9 mouse cellular contexts compared by ENCODE assay signal in the genomic region with DNA sequence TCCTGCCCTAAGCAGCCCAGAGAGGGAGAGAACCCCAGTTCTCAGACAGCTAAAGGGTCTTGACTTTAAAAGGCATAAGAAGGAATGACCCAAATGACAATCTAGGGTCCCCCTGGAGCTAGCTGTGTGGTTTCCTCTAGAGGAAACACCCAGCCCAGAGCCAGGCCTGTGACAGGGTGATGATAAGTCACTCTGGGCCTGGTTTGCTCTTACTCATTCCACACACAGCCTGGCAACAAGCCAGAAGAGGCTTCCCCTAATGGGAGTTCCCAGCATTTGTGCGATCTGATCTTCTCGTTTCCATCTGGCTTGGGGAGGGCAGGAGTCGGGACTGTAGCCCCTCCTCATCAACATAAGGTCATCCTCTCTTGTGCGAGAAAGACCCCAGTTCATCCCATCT. TPM values are rescaled to one million over a fixed set of nuclear protein-coding genes. Genes with fewer than 3 reads are reported as not detected.
A peak's percentile ranks its signal among the peaks of the same experiment; 100 is the strongest.
DNase-seq lines count a peak whose midpoint lies in the region; ATAC-seq and TF ChIP-seq lines count a peak whose summit lies in the region.
"Had no signal": no experiment of that assay in that cellular context is flagged by ENCODE, and none has a peak within 500 bp of the region (broad histone marks: within the 10 kb centered on the region; RNA-seq: fewer than 3 reads in every experiment).

No protein-coding gene starts in this region.

- no peak overlapping the region for H3K4me2 ChIP-seq in CH12.LX (ENCODE audit: insufficient read depth, low read depth, poor library complexity, severe bottlenecking)
- no peak overlapping the region for H3K4me2 ChIP-seq in hindbrain, embryonic 16.5 days (ENCODE audit: low read length)
- H3K4me2 ChIP-seq in liver, embryonic 15.5 days: no peak overlapping the region
- H3K4me2 ChIP-seq in stomach, embryonic 16.5 days (ENCODE audit: low read depth, low read length): peak overlapping the region; percentile 32; the same call in 1 of the 2 replicates

- TF ChIP-seq POLR2A in CH12.LX (IDR thresholded peaks at IDR 0.05; ENCODE audit: low read depth, low read length): no peak
- TF ChIP-seq POLR2A in embryonic fibroblast, embryonic 13.5 days (IDR thresholded peaks at IDR 0.05; ENCODE audit: low read depth, low read length): no peak

- WGBS in hindbrain, embryonic 16.5 days: 6% methylated on average over 4 of the region's 4 CpGs
- 7% methylated on average over 4 of the region's 4 CpGs for WGBS in liver, embryonic 15.5 days (ENCODE audit: insufficient replicate concordance)
- 13% methylated on average over 4 of the region's 4 CpGs for WGBS in stomach, embryonic 16.5 days

- DNase-seq in cerebellum, postnatal 10 days: peak; percentile 52 to 57
- DNase-seq in CH12.LX (ENCODE audit: extremely low read depth): peak; percentile 52
- DNase-seq in left cerebral cortex, adult 18-20 months (ENCODE audit: low spot score in 2 of 2): no peak

- no peak overlapping the region for H3K4me3 ChIP-seq in CH12.LX (replicated peaks in 1 of 3; ENCODE audit: low read depth in 2 of 3, low read length in 2 of 3, poor library complexity in 1 of 3)
- no peak overlapping the region for H3K4me3 ChIP-seq in embryonic fibroblast, embryonic 13.5 days (ENCODE audit: insufficient read depth, low read length)
- H3K4me3 ChIP-seq in hindbrain, embryonic 16.5 days (ENCODE audit: low read length): no peak overlapping the region
- H3K4me3 ChIP-seq in liver, embryonic 15.5 days (replicated peaks): no peak overlapping the region
- no peak overlapping the region for H3K4me3 ChIP-seq in stomach, embryonic 16.5 days (replicated peaks; ENCODE audit: low read length)
- H3K4me3 ChIP-seq: erythroblast, embryonic 14.5 days had no signal

- no peaks in the 10 kb centered on the region for H3K79me2 ChIP-seq in CH12.LX (replicated peaks; ENCODE audit: control insufficient read depth, extremely low read depth, insufficient read depth, poor library complexity, severe bottlenecking)

- no peak for TF ChIP-seq CTCF in CH12.LX (conservative IDR thresholded peaks at IDR 0.05 in 1 of 2, IDR thresholded peaks at IDR 0.05 in 1 of 2; ENCODE audit: low read depth in 2 of 2, low read length in 2 of 2)
- TF ChIP-seq CTCF in embryonic fibroblast, embryonic 13.5 days (IDR thresholded peaks at IDR 0.05; ENCODE audit: borderline replicate concordance, insufficient read depth, low read length): no peak

- no peak for ATAC-seq in cerebellum, adult (ENCODE audit: insufficient number of reproducible peaks, low FRiP score, low TSS enrichment)
- 0 out of 2 replicates have a peak, but pooled peaks have one; percentile 21 for ATAC-seq in hindbrain, embryonic 16.5 days
- ATAC-seq in liver, embryonic 15.5 days (ENCODE audit: insufficient read depth): peak; percentile 32; the same call in 1 of the 2 replicates
- peak; percentile 63 for ATAC-seq in stomach, embryonic 16.5 days (ENCODE audit: insufficient read depth, low FRiP score)

- no peak overlapping the region for H3K9ac ChIP-seq in CH12.LX (ENCODE audit: insufficient read depth, low read depth)
- H3K9ac ChIP-seq in hindbrain, embryonic 16.5 days (ENCODE audit: low read depth, low read length): no peak overlapping the region
- H3K9ac ChIP-seq in liver, embryonic 15.5 days: no peak overlapping the region
- H3K9ac ChIP-seq in stomach, embryonic 16.5 days (ENCODE audit: low read length): peak overlapping the region; percentile 49; the same call in 1 of the 2 replicates

- H3K4me1 ChIP-seq in CH12.LX (ENCODE audit: control insufficient read depth in 1 of 2, insufficient read depth in 2 of 2): peaks cover 43 to 52% of the 10 kb centered on the region in 2 experiments
- H3K4me1 ChIP-seq in embryonic fibroblast, embryonic 13.5 days (ENCODE audit: control insufficient read depth, insufficient read depth, low read length): peaks cover 25% of the 10 kb centered on the region
- H3K4me1 ChIP-seq in hindbrain, embryonic 16.5 days (ENCODE audit: control insufficient read depth, insufficient read depth, low read depth, low read length): peaks cover 8% of the 10 kb centered on the region
- H3K4me1 ChIP-seq in liver, embryonic 15.5 days (replicated peaks): peaks cover 47% of the 10 kb centered on the region
- H3K4me1 ChIP-seq in stomach, embryonic 16.5 days (ENCODE audit: control insufficient read depth, insufficient read depth, low read length): peaks cover 49% of the 10 kb centered on the region

- no peak overlapping the region for H3K27ac ChIP-seq in CH12.LX (ENCODE audit: insufficient read depth, low read depth)
- peak overlapping the region; percentile 45 for H3K27ac ChIP-seq in embryonic fibroblast, embryonic 13.5 days (ENCODE audit: insufficient read depth, low read length)
- no peak overlapping the region for H3K27ac ChIP-seq in hindbrain, embryonic 16.5 days (ENCODE audit: low read depth, low read length)
- H3K27ac ChIP-seq in liver, embryonic 15.5 days (replicated peaks): peak overlapping the region; percentile 45; the same call in 1 of the 2 replicates
- H3K27ac ChIP-seq in stomach, embryonic 16.5 days (ENCODE audit: low read length): peak overlapping the region; percentile 79

- H3K36me3 ChIP-seq in CH12.LX (replicated peaks in 1 of 2; ENCODE audit: control insufficient read depth in 1 of 2, insufficient read depth in 1 of 2, low read length in 1 of 2): peaks cover 1 to 15% of the 10 kb centered on the region in 2 experiments
- peaks cover 2% of the 10 kb centered on the region; the same call in 1 of the 2 replicates for H3K36me3 ChIP-seq in hindbrain, embryonic 16.5 days (ENCODE audit: control insufficient read depth, insufficient read depth, low read length)
- H3K36me3 ChIP-seq in liver, embryonic 15.5 days (replicated peaks): 0 out of 2 replicates have a peak, but pooled peaks cover 3% of the 10 kb centered on the region
- no peaks in the 10 kb centered on the region for H3K36me3 ChIP-seq in stomach, embryonic 16.5 days (ENCODE audit: control insufficient read depth, insufficient read depth, low read length)

- no peak for TF ChIP-seq RAD21 in CH12.LX (IDR thresholded peaks at IDR 0.05; ENCODE audit: low read depth, low read length)

- in situ Hi-C loops in CH12.LX (cut with MboI; ENCODE audit: low pct_ligation_motif_present, low pct_unique_long_range_greater_than_20kb, low sequenced_read_pairs): loop anchor here (25.0 kb wide), 1 partner anchor 617 kb away; no protein-coding TSS in a partner anchor

- no peaks in the 10 kb centered on the region for H3K27me3 ChIP-seq in CH12.LX (replicated peaks)
- H3K27me3 ChIP-seq in hindbrain, embryonic 16.5 days (replicated peaks; ENCODE audit: control insufficient read depth, insufficient read depth, low read length): no peaks in the 10 kb centered on the region
- no peaks in the 10 kb centered on the region for H3K27me3 ChIP-seq in liver, embryonic 15.5 days
- no peaks in the 10 kb centered on the region for H3K27me3 ChIP-seq in stomach, embryonic 16.5 days (ENCODE audit: control insufficient read depth, insufficient read depth, low read length)

- dilution Hi-C loops in CH12.LX (cut with MboI; ENCODE audit: extremely low pct_ligation_motif_present, extremely low pct_unique_long_range_greater_than_20kb, low sequenced_read_pairs): no loop called here

- TF ChIP-seq EP300 in CH12.LX (IDR thresholded peaks at IDR 0.05; ENCODE audit: low read length): no peak

- no peaks in the 10 kb centered on the region for H3K9me3 ChIP-seq in CH12.LX (replicated peaks; ENCODE audit: low read length)
- no peaks in the 10 kb centered on the region for H3K9me3 ChIP-seq in hindbrain, embryonic 16.5 days (ENCODE audit: control insufficient read depth, low read length)
- H3K9me3 ChIP-seq in liver, embryonic 15.5 days (replicated peaks): no peaks in the 10 kb centered on the region
- H3K9me3 ChIP-seq in stomach, embryonic 16.5 days (replicated peaks; ENCODE audit: control insufficient read depth, low read length): no peaks in the 10 kb centered on the region

TF ChIP-seq in CH12.LX, 34 proteins besides CTCF, POLR2A, EP300 and RAD21:
- TF ChIP-seq POLR2AphosphoS2 (IDR thresholded peaks at IDR 0.05; ENCODE audit: low read depth, low read length) (no peak), ETS1 (conservative IDR thresholded peaks at IDR 0.05; ENCODE audit: low read depth, low read length) (peak; percentile 52), IRF4 (IDR thresholded peaks at IDR 0.05; ENCODE audit: low read depth, low read length) (peak; percentile 62; the same call in 1 of the 2 replicates)

RNA-seq across cellular contexts. Expression of a gene that starts 13.2 kb away (rescaled TPM):
- total RNA-seq in CH12.LX (2012; rRNA removed): 25.9 and 28.1 TPM in 2 replicates
- 10.9 and 12.5 TPM in 2 replicates for total RNA-seq in CH12.LX (2014; rRNA removed)
- 14.2 and 15.0 TPM in 2 replicates for polyA plus RNA-seq in CH12.LX (2012; ENCODE audit: insufficient read length, low read depth)
- 244 and 338 TPM in 2 replicates for polyA plus RNA-seq in embryonic fibroblast, embryonic 13.5 days (2011; ENCODE audit: insufficient read length, low read depth, missing spikeins)
- 93.9 and 102 TPM in 2 replicates for polyA plus RNA-seq in hindbrain, embryonic 16.5 days (2015; fragmentation: Nextera tagmentation; extraction: Ambion mirVana)
- polyA plus RNA-seq in liver, embryonic 15.5 days (2015; fragmentation: Nextera tagmentation; extraction: Ambion mirVana): 24.1 and 26.1 TPM in 2 replicates
- polyA plus RNA-seq in stomach, embryonic 16.5 days (2015; fragmentation: Nextera tagmentation; extraction: Ambion mirVana): 127 and 139 TPM in 2 replicates
- total RNA-seq in left cerebral cortex, adult 18-20 months (2021): 10 to 100 TPM; 65.1 to 66.8 TPM

Comparison
In these comparisons a context has a peak if more than half of its experiments do, and no peak if none do; other contexts are left out.
1. DNase-seq: peak in cerebellum, postnatal 10 days (2 of 2) and CH12.LX (single experiment); none in left cerebral cortex, adult 18-20 months (0 of 2).
2. H3K27ac ChIP-seq: peak in embryonic fibroblast, embryonic 13.5 days (single experiment), liver, embryonic 15.5 days (single experiment) and stomach, embryonic 16.5 days (single experiment); none in CH12.LX (single experiment) and hindbrain, embryonic 16.5 days (single experiment).